Mouse (Mus musculus) small intestine, adult 2 months (tissue): ENCODE data around the gene Zim1. TPM values are rescaled to one million over a fixed set of nuclear protein-coding genes. Genes with fewer than 3 reads are reported as not detected.

ENCODE experiments used
- H3K27ac ChIP-seq: fragments of 200-500 bp; 2 replicates; pipeline ENCODE4 v1.5.1; 2012; ENCODE audit warnings: low read depth, low read length, control low read depth, inconsistent platforms; ENCODE audit not compliant: insufficient read depth
- H3K27me3 ChIP-seq: fragments of 200-500 bp; 2 replicates; pipeline ENCODE4 v1.6.1; 2012; ENCODE audit warnings: mild to moderate bottlenecking, moderate library complexity, low read length, inconsistent platforms; ENCODE audit not compliant: control insufficient read depth, insufficient read depth
- H3K36me3 ChIP-seq: fragments of 200-500 bp; 2 replicates; pipeline ENCODE4 v1.6.1; 2012; ENCODE audit warnings: mild to moderate bottlenecking, low read length, control low read depth, inconsistent platforms; ENCODE audit not compliant: control insufficient read depth, insufficient read depth
- H3K4me1 ChIP-seq: fragments of 200-500 bp; 2 replicates; pipeline ENCODE4 v1.6.1; 2012; ENCODE audit warnings: low read length, inconsistent platforms, mixed read lengths; ENCODE audit not compliant: control insufficient read depth, insufficient read depth, insufficient read length
- H3K4me3 ChIP-seq: fragments of 200-500 bp; 2 replicates; pipeline ENCODE4 v1.5.1; 2012; ENCODE audit warnings: low read depth, mild to moderate bottlenecking, control low read depth, inconsistent platforms, low read length, moderate library complexity
- CTCF ChIP-seq: fragments of 200-500 bp; IDR thresholded peaks from 2 replicates; pipeline ENCODE4 v1.5.1; 2012; ENCODE audit warnings: low read depth, mild to moderate bottlenecking, control low read depth, inconsistent platforms, low read length, moderate library complexity, mixed read lengths; ENCODE audit not compliant: insufficient replicate concordance, insufficient read length; ENCODE audit errors: extremely low read depth
- POLR2A ChIP-seq: fragments of 200-500 bp; IDR thresholded peaks from 2 replicates; pipeline ENCODE4 v1.6.1; 2012; ENCODE audit warnings: low read depth, mild to moderate bottlenecking, control low read depth, inconsistent platforms, low read length, moderate library complexity
- WGBS: fragments of 180-500 bp; shearing (Covaris S2); methylation state at CpG from one replicate; pipeline ENCODE4 v1.1.7; 2018; 5-methylcytosine and 5-hydroxymethylcytosine counted together
- polyA plus RNA-seq: library from polyadenylated mRNA; depleted of rRNA; stranded (reverse); fragments of >200 nt; gene quantifications from 2 replicates; pipeline ENCODE4 v1.2.3, GENCODE M21; 2012

The Zim1 gene
- polyA plus RNA-seq, 1 experiment: 0.04 TPM

DNA sequence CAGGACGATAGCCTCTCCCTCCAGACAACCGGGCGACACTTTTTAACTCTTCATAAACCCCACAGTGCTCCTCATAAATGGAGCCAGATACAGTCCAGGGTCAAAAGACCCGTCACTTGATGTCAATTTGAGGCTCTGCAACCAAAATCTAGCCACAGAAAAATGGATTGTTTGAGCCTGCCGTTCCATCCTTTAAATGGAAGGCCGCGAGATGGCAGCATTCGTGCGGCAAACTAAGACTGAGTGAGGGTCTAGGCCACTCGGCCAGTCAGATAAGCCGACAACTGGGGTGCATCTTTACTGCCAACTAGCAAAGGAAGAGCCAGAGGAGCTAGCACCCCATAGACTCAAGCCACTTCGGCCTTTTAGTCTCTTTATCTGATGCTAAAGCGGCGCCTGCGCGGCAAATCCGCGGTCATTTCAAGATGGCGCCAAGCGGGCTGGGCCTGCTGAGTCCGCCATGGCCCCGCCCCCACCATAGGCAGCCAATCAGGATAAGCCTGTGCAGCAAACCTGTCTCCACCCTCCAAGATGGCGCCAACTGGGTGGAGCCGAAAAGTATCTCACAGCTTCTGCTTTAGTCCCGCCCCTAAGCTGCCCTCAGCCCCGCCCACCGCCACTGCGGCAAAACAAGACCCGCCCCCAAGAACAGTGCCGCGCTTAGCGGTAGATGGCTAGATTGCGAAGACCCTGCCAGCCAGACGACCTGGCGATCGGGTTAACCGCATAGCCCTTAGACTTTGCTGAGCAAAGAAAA, 33.0 kb upstream of the Zim1 start:
- Histone ChIP-seq H3K27me3 (no peaks in the 10 kb centered on the region; the same call in 1 of the 2 replicates), H3K36me3 (no peaks in the 10 kb centered on the region), H3K27ac (peak overlapping the region; percentile 68), H3K4me3 (peak overlapping the region; percentile 65), H3K4me1 (no peaks in the 10 kb centered on the region)
- 48% methylated on average over 37 of the region's 37 CpGs for WGBS
- TF ChIP-seq CTCF (no peak), POLR2A (no peak)

DNA sequence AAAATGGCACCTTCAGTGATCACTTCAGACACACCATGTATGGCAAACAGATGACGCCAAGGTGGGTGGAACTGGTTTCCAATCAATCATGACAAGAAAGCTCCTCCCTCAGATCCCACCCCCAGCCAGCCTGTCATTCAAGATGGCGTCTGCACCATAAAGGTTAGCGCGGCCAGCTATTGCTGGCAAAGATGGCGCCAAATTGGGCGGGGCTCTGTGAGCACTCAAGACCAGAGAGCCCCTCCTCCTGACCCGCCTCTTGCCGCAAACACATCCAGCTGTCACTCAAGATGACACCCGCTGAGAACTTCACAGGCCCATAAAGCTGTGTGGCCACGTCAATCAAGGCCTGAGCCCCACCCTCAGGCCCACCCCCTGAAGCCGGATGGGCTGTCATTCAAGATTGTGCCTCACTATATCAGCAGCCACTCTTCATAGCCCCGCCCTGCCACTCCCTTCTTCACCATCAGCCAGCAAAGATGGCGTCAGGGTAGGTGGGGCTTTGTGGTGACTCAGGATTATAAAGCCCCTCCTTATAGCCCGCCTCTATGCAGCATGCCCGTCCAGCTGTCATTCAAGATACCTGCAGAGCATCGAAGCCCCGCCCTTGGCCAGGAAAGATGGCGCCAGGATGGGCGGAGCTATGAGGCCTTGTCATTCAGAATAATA, 32.1 kb upstream of the Zim1 start:
- Histone ChIP-seq H3K36me3 (no peaks in the 10 kb centered on the region), H3K27ac (peak overlapping the region; percentile 74), H3K27me3 (no peaks in the 10 kb centered on the region; the same call in 1 of the 2 replicates), H3K4me3 (peak overlapping the region; percentile 65; the same call in 1 of the 2 replicates), H3K4me1 (no peaks in the 10 kb centered on the region)
- TF ChIP-seq CTCF (no peak), POLR2A (no peak)
- 47% methylated on average over 19 of the region's 19 CpGs for WGBS

DNA sequence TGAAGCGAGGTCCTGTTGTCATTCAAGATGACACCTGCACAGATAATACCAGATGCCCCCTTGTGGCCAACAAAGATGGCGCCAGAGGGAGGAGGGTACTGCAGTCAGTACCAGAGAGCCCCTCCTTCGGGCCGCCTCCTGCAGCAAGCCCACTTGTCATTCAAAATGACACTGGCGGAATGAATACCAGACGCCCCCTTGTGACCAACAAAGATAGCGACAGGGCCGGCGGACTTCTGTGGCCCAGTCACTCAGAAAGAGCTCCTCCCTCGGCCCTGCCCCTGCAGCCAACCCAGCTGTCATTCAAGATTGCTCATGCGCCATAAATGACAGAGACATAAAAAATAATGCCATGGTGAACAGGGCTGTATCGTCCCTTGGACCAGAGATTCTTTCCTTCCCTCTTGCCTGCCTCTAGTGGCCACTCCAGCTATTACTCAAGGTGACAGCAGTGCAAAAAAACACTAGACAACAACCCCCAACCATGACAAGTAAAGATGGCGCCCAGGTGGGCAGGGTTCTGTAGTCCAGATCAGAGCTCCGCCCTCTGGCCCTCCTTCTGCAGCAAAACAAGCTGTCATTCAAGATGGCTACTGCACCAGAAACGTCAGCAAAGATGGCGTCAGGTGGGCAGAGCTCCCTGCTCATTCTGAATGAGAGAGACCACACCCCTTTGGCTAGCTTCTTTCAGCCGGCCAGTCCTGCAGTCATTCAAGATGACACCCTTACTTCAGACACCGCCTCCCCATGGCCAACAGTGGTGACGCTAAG, 31.3 kb upstream of the Zim1 start:
- 42% methylated on average over 19 of the region's 19 CpGs for WGBS
- Histone ChIP-seq H3K27ac (peak overlapping the region; percentile 74), H3K27me3 (no peaks in the 10 kb centered on the region; the same call in 1 of the 2 replicates), H3K4me1 (no peaks in the 10 kb centered on the region), H3K4me3 (no peak overlapping the region), H3K36me3 (no peaks in the 10 kb centered on the region)
- TF ChIP-seq CTCF: no peak
- no peak for TF ChIP-seq POLR2A

DNA sequence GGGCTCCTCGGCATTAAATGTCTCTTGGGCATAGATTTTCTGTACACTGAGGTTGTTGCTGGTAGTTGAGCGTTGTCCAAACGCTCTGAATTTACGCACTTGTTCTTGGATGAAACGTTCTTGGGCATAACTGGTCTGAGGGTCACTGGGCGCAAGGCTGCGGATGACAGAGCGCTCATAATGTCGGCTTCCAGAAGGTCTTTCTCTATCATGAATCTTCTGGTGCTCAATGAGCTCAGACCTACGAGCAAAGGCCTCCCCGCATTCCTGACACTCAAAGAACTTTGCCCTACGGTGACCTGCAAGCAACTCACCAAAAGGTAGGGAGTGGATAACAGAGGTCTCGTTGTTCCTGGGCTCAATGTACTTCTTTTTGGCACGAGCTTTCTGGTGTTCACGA, 13.1 kb upstream of the Zim1 start:
- Histone ChIP-seq H3K27me3 (no peaks in the 10 kb centered on the region), H3K36me3 (no peaks in the 10 kb centered on the region), H3K4me3 (no peak overlapping the region), H3K4me1 (no peaks in the 10 kb centered on the region), H3K27ac (no peak overlapping the region)
- 88% methylated on average over 15 of the region's 15 CpGs for WGBS
- TF ChIP-seq CTCF (no peak), POLR2A (no peak)

DNA sequence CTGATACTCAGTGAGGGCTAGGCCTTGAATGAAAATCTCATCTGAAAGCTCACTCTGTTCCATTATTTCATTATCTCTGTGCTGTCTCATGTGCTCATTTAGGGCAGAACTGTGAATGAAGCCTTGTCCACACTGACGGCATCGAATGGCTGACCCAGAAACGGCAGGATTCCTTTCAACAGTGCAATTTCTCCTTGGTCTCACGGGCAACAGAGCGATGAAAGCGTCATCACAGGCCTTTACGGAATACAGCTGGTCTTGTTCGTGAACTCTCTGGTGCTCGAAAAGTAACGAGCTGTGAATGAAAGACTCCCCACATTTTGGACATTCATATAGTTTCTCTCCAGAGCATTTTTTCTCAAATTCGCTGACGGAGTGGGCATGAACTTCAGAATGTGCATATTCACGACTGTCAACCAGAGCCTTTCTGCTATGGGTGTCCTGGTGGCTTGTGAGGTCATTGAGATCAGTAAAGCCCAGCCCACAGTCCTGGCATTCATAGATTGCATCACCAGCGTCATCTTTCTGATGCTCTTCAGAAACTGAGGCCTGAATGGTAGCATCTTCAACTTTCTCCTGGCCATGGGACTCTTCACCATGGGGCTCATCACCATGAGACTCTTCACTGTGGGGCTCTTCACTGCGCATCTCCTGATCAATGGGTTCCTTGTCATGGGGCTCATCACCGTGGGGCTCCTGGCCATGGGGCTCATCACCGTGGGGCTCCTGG, 12.4 kb upstream of the Zim1 start:
- no peak for TF ChIP-seq POLR2A
- no peak for TF ChIP-seq CTCF
- Histone ChIP-seq H3K4me3 (no peak overlapping the region), H3K36me3 (no peaks in the 10 kb centered on the region), H3K27ac (no peak overlapping the region), H3K27me3 (no peaks in the 10 kb centered on the region), H3K4me1 (no peaks in the 10 kb centered on the region)
- 86% methylated on average over 17 of the region's 17 CpGs for WGBS

DNA sequence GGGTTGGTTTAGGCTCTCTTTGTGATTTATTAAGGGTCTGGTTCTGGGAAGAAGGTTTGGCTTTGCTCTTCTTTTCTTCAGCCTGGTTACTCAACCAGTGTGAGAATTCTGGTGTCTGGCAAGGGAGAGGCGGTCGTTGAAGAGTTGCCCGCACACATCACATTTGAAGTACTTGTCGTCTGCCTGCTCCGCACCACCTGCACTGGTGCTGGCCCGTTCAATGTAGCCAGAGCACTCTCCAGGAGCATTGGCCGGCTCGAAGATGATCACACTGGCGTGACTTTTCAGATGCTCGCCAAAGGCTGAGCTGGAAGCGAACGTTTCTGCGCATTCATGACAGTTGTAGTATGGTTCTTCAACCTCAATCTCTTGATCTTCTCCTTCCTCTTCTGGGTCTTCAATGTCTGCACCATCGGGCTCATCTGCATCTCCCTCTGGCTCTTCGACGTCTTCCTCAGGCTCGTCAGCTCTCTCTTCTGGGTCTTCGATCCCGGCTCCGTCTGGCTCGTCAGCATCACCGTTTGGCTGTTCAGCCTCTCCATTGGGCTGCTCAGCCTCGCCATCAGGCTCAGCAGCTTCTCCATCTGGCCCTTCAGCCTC, 11.3 kb upstream of the Zim1 start:
- no peaks in the 10 kb centered on the region for H3K4me1 ChIP-seq
- H3K27ac ChIP-seq: no peak overlapping the region
- H3K27me3 ChIP-seq: no peaks in the 10 kb centered on the region
- H3K4me3 ChIP-seq: no peak overlapping the region
- H3K36me3 ChIP-seq: no peaks in the 10 kb centered on the region
- WGBS: 89% methylated on average over 23 of the region's 23 CpGs
- TF ChIP-seq POLR2A (no peak), CTCF (no peak)
